Mouse (Mus musculus): Measurements from ENCODE around the gene Ascc2. TPM values are rescaled to one million over a fixed set of nuclear protein-coding genes. Genes with fewer than 3 reads are reported as not detected.
"Not testable (repeated sequence)": the region's sequence is repeated elsewhere in the genome, so short reads cannot be mapped to it uniquely, and the experiment has no call there.

Gene Ascc2
- polyA plus RNA-seq, 1 experiment = 35.0 TPM

DNA sequence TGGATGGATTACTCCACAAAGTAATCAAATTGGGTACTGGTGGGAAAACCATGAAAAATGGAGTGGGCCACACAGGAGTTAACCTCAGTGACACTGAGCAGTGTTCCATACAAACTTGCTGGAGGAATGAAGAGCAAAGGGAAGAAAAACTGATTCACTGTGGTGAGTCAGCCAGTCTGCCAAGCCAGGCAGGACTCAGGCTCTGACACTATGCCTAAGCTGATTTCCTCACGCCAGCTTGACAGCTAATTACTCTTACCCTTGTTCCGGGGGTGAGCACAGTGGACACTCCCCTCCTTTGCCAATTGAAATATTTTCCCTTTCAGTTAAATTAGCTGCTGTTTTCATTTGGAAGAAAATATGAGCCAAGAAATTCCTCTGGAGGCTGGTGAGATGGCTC, 4.1 kb upstream of the Ascc2 start:
- no peak for DNase-seq (ENCODE audit: low spot score)

DNA sequence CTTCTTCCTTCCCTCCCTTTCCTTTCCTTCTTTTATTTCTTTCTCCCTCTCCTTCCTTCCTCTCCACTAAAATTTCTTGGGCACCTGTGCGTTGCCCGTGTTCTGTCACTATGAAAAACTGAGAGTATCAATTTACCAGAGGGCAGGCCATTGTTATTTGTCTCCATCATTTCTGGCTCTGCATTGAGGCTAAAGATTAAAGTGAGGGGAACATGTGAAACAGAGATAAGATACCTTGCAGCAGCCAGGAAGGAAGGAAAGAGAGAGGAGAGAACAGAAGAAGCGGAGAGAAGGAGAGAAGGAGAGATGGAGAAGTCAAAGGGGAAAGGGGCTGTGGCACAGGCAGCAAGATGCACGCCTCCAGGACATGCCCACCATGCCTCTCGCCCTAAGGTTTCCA, 3.2 kb upstream of the Ascc2 start:
- DNase-seq (ENCODE audit: low spot score) = no peak

DNA sequence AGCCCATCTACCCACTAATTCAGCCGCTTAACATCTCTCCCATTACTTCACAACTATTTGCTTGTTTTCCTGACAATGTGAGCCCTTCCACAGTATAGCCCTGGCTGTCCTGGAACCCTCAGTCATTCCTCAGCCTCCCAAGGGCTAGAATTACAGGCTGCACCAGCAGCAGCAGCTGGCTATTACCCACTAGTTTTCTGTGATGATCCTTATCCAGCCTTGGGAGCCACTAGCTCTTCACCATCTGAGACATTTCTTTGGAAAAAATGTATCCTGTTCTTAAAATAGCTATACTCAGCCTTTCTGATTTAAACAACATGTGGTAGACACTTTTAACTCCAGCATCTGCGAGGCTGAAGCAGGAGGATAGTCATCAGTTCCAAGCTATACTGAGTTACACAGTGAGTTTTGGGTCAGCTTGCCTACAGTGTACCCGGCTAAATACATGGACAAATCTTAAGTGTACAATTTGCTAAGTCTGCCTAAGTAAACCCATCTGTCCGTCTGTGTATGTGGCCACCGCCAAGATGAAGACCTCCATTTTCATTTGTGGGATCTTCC, 685 bp upstream of the Ascc2 start:
- no peak for DNase-seq (ENCODE audit: low spot score)

DNA sequence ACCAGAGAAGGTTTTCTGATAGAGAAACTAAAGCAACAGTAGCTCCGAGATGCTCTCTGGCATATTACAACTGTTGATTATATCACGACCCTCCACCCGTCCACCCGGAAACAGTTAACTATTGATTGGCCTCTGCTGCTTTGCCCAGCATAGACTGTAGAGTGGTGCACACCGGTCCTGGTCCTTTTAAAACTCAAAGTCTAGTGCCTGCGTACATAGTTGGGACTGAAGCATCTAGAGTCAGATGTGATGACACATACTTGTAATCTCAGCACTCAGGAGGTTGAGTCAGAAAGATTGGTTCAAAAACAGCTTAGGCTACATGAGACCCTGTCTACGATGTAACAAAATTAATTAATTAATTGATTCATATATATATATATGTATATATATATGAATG, 714 bp downstream of the Ascc2 start:
- no peak for DNase-seq (ENCODE audit: low spot score)

DNA sequence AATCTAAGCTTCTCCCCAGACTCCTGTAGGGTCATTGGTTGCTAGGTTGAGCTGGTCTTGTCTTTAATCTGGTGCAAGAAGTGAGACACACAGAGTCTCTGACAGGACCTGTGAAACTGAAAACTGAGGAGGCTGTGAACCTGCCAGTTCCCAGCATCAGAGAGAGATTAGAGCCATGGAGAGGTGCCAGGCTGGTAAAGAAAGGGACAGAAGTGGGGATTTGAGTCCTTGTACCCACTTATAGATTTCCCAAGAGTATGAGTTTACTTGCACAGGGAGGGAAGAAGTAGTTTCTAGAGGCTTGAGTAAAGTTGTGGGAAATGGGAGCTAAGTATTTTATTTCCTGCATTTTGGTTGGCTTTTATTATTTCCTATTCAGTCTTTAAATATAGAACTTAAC, 3.6 kb downstream of the Ascc2 start:
- DNase-seq (ENCODE audit: low spot score) = no peak

DNA sequence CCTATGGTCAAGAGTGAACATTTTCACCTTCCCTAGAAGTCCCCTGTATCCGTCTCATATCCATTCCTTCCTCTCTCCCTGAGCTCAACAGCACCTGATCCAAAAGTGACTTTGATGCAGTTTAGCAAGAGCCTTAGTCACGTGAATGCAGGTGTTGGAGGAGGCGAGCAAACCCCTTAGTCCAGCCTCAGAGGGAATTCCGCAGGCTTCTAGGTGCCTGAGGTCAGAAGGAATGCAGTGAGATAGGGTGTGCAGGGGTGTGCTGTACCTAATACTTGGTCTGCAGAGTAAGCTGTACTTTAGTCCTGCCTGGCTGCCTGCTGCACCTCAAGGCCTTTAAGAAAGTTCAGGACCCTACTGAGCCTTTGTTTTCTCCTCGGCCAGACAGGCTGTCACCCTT, 6.2 kb downstream of the Ascc2 start:
- no peak for DNase-seq (ENCODE audit: low spot score)

DNA sequence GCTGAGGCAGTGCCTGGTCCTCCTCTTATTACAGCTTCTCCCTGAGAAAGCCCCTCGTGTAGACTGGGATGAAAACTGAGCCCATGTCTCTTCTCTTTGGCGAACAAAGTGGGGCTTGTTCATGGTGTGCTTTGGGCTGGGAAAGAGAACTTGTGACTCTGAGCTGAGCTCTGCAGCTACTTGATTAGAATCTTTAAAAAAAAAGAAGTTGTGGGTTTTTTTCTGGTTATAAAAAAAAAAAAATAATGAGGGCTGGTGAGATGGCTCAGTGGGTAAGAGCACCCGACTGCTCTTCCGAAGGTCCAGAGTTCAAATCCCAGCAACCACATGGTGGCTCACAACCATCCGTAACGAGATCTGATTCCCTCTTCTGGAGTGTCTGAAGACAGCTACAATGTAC, 7.6 kb downstream of the Ascc2 start:
- DNase-seq (ENCODE audit: low spot score) = not testable (repeated sequence)

DNA sequence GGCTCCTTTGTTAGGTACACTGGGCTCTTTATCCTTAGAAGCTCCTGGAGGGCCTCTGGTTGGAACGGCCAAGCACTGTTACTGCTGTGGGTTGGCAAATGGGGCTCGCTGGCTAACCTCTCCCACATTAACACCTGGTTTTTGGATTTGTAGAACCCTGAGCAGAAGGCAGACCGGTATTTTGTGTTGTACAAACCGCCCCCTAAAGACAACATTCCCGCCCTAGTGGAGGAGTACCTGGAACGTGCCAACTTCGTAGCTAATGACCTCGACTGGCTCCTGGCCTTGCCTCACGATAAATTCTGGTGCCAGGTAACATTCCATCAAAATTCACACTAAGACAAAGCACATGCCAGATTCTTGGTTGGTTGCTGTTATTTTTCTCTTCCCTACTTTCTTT, 8.9 kb downstream of the Ascc2 start:
- no peak for DNase-seq (ENCODE audit: low spot score)

DNA sequence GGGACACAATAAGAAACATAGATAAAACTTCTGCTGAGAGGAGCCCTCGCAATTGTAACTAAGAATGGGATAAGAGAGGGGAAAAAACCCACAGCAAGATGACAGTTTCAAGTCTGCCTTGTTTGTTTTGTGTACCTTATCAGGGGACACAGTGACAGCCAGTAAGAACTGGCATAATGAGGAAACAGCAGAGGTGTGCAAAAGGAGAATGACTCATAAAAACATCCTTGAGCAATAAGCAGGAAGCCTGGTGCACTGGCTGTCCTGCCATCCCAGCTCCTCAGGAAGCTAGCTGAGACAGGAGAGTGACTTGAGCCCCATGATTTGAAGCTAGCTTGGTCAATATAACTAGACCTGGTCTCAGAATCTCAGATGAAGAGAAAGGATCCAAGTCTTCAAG, 22.3 kb downstream of the Ascc2 start:
- DNase-seq (ENCODE audit: low spot score) = no peak

DNA sequence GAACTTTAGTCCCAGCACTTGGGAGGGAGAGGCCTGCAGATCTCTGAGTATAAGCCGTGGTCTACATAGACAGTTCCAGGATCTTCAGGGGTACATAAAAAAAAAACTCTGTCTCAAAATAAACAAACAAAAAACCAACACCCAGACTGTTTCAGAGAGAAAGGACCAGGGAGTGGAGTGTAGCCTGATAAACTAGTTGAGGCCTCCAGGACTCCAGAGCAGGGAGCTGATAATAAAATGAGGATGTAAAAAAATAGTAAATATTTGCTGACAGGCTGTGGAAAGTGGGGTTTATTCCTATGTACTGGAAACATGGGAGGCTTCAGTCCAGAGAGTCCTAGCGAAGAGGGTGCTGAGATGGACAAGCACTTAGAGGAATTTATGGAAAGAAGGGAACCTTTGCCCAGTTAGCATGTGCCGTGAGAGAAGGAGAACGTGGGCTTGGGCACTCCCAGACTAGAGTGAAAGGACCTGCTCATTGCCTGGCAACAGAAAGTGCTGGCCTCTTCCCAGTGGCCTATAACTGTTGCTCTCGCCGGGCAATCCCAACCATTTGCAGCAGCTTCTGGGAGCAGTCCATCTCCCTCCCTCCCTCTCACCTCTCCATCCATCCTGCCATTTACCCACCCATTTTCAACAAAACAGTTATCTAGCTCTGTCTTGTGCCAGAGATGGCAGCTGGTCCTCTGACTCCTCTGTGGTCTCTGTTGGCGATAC, 22.9 kb downstream of the Ascc2 start:
- DNase-seq (ENCODE audit: low spot score) = no peak

DNA sequence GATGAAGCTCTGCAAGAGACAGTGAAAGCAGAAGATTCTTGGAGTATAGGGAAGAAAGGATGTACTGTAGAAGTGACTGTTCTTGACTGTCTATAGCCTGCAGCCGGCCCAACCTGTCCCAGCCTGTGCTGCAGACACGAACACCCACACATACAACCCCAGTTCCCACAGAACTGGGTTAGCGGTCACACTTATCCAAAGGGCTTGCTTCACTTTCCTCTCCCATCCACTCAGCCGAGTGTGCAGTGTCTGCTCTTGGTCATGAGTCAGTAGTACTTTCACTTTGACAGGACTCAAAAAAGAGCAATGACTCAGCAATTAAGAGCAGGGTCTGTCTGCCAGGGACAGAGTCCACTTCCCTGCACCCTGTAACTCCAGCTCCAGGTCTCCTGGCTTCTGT, 23.8 kb downstream of the Ascc2 start:
- no peak for DNase-seq (ENCODE audit: low spot score)

DNA sequence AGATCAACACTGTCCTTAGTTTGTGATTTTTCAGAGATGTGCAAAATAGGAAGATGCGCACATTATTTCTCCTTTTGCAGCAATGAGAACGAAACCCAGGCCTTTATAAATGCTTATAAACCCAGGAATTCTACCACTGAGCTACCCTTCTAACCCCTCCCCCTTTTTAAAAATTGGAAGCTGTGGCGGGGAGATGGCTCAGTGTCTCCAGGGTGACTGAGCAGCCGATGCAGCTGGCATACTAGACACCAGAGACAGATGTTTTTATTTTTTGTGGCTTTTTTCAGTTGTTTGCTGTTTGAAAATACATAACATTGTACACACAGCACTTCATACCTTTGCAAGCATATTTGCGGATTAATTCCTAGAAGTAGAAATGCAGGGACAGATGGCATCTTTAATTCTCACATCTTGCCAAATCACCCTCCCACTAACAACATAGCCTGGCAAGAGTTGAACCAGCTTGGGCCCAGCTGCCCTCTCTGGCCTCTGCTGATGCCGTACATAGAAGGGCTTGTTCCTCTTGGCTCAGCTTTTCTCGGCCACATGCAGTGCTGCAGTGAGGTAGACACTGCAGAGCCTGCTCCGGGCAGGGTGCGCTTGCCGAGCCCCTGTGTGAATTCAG, 24.4 kb downstream of the Ascc2 start:
- no peak for DNase-seq (ENCODE audit: low spot score)

DNA sequence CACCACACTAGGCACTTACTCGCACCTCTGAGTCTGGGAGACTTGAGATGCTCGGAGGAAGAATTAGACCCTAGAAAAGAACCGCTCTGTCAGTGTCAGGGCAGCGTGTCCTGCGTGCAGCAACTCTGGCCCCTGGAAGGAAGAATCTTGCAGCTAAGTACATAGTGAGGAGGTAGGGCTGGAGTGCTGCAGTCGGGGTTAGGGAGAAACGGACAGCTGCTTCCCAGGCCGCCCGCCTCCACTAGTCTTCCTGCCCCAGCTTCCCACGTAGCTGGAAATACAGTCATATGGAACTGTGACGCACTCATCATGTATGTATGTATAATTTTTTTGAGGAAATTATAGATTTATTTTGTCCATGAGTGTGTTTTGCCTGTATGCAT, 24.9 kb downstream of the Ascc2 start:
- no peak for DNase-seq (ENCODE audit: low spot score)

DNA sequence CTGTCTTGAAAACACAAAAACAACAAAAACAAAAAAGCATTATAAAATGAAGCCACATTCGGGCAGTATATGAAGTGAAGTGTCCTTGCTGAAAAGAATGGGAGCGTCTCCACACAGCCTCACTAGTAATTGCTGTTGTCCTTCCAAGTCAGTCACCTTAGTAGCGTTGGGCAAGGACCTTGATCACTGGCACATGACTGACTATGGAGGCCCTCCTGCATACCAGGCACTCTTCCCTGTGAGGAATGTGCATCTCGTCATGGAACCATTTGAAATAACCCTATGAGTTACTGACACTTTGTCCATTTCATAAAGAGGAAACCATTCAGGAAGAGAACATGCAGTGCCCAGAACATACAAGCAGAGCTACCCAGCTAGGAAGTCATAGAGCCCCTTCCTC, 34.2 kb downstream of the Ascc2 start:
- no peak for DNase-seq (ENCODE audit: low spot score)

DNA sequence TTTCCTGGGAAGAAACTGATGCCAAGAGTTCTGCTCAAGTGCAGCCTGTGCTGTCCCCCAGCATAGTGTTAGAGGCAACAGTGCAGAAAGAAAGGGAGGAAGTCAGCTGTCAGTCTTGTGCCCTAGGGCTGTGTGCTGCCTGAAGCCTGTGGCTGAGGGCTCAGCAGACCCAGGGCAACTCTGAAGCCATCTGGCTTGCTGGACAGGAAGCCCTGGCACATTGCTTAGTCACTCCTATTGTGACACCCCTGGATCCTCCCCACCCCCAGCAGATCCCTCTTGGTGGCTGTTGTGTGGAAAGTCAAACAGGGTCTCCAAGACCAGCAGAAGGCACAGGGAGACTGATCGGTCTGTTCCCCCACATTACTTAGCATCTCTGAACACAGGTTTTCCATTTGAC, 37.0 kb downstream of the Ascc2 start:
- no peak for DNase-seq (ENCODE audit: low spot score)

DNA sequence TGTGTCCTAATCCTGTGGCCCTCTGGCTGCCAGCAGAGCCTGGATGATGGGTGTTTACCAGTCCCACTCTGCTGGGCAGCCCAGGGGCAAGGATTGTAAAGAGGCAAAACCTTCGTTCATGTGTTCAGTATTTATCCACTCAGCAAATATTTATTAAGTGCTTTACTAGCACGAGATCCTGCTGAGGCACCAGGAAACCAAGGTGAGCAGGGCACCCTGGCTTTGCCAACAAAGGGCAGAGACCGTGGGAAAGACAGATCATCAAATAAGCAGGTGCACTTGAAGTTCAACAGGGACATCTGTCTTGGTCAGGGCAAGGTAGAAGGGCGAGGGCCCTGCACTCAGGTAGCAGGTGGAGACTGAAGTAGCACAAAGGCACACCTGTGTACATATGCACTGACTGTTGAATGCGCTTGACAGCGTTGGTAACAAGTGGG, 37.6 kb downstream of the Ascc2 start:
- DNase-seq (ENCODE audit: low spot score) = no peak

DNA sequence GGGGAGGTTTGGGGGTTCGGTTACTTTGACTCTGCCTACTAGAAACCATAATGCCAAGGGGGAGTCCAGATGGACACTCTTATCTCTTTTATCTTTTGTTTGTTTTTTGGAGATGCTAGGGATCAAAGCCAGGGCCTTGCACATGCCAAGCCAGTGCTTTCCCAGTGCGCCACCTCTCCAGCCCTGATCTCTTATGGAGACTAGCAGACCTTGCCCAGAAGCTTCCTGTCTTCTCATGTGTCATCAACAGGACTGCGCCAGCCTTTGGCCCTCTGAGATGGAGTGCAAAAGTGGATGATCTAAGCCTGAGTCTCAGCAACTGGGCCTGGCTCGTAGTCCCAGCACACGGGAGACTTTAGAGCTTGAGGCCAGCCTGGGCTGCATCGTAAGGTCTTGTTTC, 38.1 kb downstream of the Ascc2 start:
- no peak for DNase-seq (ENCODE audit: low spot score)

DNA sequence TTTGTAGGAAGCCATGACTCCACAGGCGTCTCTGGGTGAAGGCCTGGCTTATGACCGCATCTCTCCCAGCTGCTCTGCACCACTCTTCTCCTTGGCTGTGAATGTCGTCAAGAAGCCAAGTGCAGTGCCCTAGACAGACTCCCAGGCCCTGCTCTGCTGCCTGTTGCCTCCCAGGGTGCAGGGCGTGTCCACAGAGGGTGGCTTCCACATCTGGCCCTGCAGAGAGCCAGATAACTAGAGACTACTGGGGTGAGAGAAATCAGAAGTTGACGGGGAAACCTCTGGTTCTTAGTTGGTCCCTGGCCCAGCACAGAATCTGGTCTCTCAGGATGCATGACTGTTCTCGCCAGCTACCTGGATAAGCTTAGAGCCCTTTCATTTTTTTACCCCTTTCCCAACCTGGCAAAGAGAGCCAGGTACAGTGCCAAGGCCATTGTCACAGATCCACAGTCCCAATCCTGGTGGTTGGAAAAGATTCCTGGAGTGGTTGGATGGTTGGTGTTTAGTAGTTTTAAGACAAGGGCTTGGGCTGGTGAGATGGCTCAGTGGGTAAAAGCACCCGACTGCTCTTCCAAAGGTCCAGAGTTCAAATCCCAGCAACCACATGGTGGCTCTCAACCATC, 39.8 kb downstream of the Ascc2 start:
- no peak for DNase-seq (ENCODE audit: low spot score)

DNA sequence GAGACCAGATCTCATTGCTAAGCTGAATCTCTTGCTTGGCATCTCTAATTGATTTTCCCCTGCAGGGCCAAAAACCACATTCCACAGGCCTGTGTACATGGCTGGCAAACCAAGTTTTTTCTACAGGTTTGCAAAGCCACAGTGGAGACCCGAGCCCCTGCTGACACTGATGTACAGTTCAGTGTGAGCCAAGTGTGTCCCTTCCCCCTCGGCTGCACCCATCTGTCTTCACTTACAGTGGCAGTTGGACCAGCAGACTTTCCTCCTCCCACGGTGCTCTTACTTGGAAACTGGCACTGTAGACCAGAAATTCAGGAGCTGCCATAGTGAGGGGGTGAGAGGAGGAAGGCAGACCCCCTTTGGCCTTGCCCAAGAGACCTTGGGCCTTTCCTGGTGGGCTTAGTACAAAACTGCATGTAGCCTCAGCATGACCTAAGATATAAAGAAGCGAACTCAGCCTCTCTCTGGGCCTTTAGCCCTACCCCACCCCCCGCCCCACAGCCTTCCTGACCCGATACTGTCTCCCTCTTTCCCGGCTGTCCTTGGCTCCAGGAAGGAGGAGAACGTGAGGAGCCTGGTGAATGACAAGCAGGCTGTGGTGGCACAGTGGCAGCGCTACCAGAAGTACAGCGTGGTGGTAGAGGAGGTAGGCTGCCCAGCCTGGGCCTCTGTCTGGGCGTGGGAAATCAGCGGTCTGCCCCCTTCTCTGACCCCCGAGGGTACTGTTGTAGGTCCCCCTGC, 41.3 kb downstream of the Ascc2 start:
- DNase-seq (ENCODE audit: low spot score) = no peak

DNA sequence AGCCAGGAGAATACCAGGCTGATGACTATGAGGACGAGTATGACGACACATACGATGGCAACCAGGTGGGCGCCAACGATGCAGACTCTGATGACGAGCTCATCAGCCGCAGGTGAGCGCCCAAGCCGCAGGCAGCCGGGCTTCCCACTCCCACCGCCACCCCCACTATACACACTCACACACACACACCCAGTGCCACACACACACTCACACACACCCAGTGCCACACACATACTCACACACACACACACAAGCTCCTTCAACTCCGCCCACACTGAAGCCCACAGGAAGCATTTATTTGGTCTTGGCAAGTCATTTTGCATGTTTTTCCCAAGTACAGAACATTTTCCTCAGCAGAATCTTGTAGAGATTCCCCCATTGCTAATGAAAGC, 41.9 kb downstream of the Ascc2 start:
- no peak for DNase-seq (ENCODE audit: low spot score)

DNA sequence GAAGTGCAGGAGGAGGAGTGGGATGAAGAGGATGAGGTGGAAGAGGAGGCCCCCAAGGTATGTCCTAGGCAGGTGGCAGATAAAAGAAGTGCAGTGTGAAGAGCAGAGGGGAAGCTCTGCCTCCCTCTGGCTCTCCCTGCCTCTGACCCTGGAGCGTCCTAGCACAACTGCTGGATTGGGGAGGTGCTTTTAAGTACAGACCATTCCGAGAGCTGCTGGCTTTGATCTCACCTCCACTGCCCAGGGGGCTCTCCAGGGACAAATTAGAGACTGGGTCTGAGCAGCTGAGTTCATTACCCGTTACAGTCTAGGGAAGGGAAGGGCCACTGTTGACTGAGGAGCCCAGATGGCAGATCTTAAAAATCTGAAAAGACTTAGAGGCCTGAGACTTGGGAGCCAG, 42.6 kb downstream of the Ascc2 start:
- DNase-seq (ENCODE audit: low spot score) = no peak

DNA sequence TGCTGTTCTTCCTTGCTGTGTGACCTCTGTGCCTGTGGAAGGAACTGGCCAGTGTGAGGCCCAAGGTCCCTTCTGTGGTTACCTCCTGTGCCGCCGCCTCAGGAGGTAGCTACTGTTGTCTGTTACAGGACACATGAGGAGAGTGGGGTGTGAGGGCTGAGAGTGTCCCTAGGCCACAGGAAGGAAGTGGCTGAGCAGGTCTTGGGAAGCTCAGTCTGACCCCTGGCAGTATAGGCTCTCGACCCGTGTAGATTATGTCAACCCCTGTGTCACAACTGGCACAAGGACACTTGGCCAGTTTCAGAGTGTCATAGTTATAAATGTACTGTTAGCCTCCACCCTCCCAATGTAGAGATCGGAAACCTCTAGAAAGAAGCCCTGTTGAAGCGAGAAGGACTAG, 46.0 kb downstream of the Ascc2 start:
- no peak for DNase-seq (ENCODE audit: low spot score)

DNA sequence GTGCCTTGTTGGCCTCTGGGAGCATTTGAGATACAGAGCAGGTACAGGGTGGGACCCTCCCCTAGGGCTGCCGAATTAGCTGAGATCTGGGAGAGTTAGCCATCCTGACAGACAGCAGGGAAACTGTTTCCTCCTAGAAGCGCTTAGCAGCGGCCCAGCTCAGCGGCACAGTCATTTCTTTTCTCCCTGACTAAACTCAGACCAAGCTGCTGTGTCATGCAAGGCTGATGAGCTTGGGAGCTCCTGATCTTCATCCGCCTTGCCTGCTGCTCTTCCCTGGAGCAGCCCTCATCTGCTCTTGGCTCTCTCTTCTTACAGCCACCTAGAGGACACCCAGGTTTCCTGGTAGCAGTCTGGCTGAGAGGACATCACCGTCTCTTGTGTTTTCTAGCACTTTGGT, 46.6 kb downstream of the Ascc2 start:
- DNase-seq (ENCODE audit: low spot score) = no peak

Data from urinary bladder, adult 2 months (tissue).